8 mouse cellular contexts compared by ENCODE assay signal in the genomic region with DNA sequence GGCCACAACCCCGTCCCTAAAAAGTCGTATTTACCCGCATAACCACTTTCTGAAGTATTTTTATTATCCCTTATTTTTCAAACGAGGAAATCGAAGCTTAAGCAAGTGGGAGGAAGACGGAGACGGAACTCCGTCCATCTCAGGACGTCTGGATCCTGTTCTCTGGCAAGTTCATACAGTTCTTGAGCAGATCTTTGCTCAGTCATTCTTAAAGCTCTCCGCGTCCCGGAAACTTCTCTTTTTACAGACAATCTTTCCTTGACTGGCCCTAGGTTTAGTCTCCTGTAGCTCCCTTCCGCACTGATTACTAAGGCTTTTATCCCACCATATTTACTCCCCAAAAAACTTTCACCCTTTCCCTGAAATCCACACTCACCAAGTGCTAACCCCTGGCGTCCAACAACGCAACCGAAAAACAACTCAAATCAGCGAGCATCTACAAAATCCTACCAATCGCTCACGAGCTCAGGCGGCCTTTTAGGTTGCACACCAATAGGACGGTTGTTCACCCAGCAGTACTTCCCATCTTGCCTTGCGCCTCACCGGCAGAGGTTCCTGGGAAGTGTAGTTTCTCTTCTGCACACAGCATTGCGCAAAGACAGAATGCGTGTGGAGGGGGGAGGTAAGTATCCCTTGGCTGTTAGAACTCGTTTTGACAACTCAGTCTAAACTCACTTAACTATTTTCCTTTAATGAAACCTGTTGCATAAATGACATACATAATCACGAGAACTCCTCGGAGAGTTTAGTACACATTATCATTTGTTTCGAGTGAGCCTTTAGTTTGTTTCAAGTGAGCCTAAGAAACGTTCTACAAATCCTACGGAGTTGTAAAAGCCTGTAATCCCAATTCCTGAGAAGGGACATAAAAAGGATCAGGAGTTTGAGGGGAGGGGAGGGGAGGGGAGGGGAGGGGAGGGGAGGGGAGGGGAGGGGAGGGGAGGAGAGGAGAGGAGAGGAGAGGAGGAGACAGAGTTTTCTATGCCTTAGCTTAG. TPM values are rescaled to one million over a fixed set of nuclear protein-coding genes. Genes with fewer than 3 reads are reported as not detected.
DNase-seq lines count a peak whose midpoint lies in the region; ATAC-seq lines count a peak whose summit lies in the region.

No protein-coding gene starts in this region.

- DNase-seq in adrenal gland, adult (ENCODE audit: inconsistent age in 2 of 2, low spot score in 1 of 2) = peak; percentile 88 to 94
- peak; percentile 96 for DNase-seq in embryo, embryonic 10.5 days (ENCODE audit: low spot score)
- DNase-seq in gastrocnemius, postnatal 14 days = peak; percentile 82
- DNase-seq in left cerebral cortex, postnatal 10 days (ENCODE audit: extremely low spot score in 1 of 2, low spot score in 2 of 2) = peak; percentile 84 to 85
- DNase-seq in right cerebral cortex, postnatal 25 days = peak; percentile 86
- peak; percentile 76 to 85 for DNase-seq in urinary bladder, postnatal 4 days (ENCODE audit: low spot score in 2 of 2)

- peak; percentile 100 for ATAC-seq in inflammation-experienced regulatory T-cells, adult 6 months
- peak; percentile 100 for ATAC-seq in megakaryocyte-erythroid progenitor cell, adult 5-6 weeks (replicated peaks; ENCODE audit: low FRiP score, low TSS enrichment, poor library complexity, severe bottlenecking)

- intact Hi-C loops in gastrocnemius, postnatal 14 days (cut with DNase I; ENCODE audit: low total_unique reads) = no loop called here
- intact Hi-C loops in left cerebral cortex, postnatal 10 days (cut with DNase I) = no loop called here

RNA-seq across cellular contexts. Expression of a gene that starts 6.7 kb away (rescaled TPM):
- 10 to 100 TPM; 21.1 to 23.8 TPM for total RNA-seq in gastrocnemius, postnatal 14 days (2021)
- 10 to 100 TPM; 67.6 to 97.2 (median 82.3) TPM for polyA plus RNA-seq in inflammation-experienced regulatory T-cells, adult 6 months (2017; shearing (Covaris generic))
- 10 to 100 TPM; 29.1 to 31.2 TPM for total RNA-seq in left cerebral cortex, postnatal 10 days (2021)
- 42.8 and 49.4 TPM in 2 replicates for total RNA-seq in megakaryocyte-erythroid progenitor cell, adult 5-6 weeks (2014; fragmentation: Nextera tagmentation)
- 165 and 213 TPM in 2 replicates for total RNA-seq in megakaryocyte-erythroid progenitor cell, adult 5-6 weeks (2017)

RNA-seq across cellular contexts. Expression of a gene that starts 6.9 kb away (rescaled TPM):
- 1 to 10 TPM; 5.5 to 6.6 TPM for total RNA-seq in gastrocnemius, postnatal 14 days (2021)
- 10 to 100 TPM in 2 of 3 experiments, 1 to 10 TPM in 1; 9.6 to 11.5 (median 10.6) TPM for polyA plus RNA-seq in inflammation-experienced regulatory T-cells, adult 6 months (2017; shearing (Covaris generic))
- 1 to 10 TPM; 4.6 to 7.7 TPM for total RNA-seq in left cerebral cortex, postnatal 10 days (2021)
- 31.7 and 33.4 TPM in 2 replicates for total RNA-seq in megakaryocyte-erythroid progenitor cell, adult 5-6 weeks (2014; fragmentation: Nextera tagmentation)
- 32.6 and 45.6 TPM in 2 replicates for total RNA-seq in megakaryocyte-erythroid progenitor cell, adult 5-6 weeks (2017)

Comparison
In these comparisons a context has a peak if more than half of its experiments do, and no peak if none do; other contexts are left out.
1. Peak in every context shown above with its lines: DNase-seq and ATAC-seq.